Mouse (Mus musculus) kidney, postnatal 4 days (tissue): ENCODE results near the gene Hist1h2bj.
"Not testable (repeated sequence)": the region's sequence is repeated elsewhere in the genome, so short reads cannot be mapped to it uniquely, and the experiment has no call there.

Experiments
- DNase-seq, 2 experiments: peaks; one replicate each; pipeline ENCODE4 v3.0.0; 2021; ENCODE audit warnings: mixed read lengths in 2 of 2

Gene Hist1h2bj

DNA sequence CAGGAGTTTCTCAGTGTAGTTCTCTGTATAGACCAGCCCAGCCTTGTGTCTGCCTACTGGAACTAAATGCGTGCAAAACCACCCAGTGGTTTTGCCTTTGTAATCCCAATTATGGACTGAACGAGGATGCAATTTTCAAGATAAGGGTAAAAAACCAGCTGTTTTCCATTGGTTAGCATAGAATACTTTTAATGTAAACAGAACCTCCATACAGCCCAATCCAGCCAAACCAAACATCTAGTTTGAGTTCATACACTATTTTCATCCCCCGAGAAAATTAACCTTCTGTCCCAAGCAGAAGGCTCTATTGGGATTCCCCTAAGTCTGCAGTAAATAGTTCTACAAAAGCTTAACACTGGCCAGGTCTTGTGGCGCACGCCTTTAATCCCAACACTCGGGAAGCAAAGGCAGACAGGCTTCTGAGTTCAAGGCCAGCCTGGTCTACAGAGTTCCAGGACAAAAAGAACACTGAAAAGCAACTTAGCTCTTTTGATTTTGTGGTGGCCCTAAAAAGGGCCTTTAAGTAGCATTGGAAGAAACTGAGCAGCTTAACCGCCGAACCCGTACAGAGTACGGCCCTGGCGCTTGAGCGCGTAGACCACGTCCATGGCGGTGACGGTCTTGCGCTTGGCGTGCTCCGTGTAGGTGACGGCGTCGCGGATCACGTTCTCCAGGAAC lies 2.4 kb upstream of the Hist1h2bj start:
- DNase-seq: no peak

- peak; percentile 97 to 98 for DNase-seq
Measured at GRCm38 (mm10) chr13:22041142-22041536, 1.9 kb upstream of the Hist1h2bj start, which contains the start of gene Hist1h4i. Gene Hist1h4i (minus strand): TSS chr13:22041362.

GRCm38 (mm10) chr13:22041651-22042567 lies 1.1 kb upstream of the Hist1h2bj start:
- no peak for DNase-seq

- DNase-seq: peak in 1 of 2 experiments; percentile 36
Measured at GRCm38 (mm10) chr13:22043503-22044431, 753 bp downstream of the Hist1h2bj start.

DNA sequence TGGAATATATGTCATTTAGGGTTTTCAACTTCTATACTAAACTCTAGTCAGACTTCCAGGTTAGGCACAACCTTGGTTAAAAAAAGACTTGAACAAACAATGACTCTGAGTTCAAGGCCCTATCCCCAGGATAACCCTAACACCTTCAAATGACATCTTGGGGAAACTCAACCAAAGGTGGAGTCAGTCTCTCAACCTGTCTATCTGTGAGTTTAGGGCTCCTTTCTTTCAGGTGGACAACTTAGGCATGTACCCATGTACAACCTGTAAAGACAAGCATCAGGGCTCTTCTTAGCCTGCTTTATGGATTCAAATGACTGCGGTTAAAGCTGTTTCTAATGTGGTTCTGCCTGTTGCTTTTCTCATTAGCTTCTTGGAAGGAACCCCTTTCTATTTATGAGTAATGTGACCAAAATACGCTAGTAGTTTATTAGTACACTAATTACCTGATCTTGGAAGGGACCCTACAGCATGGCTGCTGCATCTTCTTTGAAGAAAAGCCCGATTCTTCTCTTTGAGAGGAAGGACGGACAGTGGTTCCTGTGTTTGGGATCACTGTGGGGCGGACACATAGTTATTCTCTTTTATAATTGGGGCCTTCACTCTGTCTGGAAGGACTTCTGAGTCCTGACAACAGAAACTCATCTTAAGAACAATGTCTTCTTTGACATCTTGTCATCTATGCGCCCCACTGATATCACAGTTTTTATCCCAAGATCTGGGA lies 1.6 kb downstream of the Hist1h2bj start:
- DNase-seq: no peak

- DNase-seq: no peak
Measured at GRCm38 (mm10) chr13:22045311-22045710, 2.3 kb downstream of the Hist1h2bj start.

GRCm38 (mm10) chr13:22049041-22049440 lies 6.0 kb downstream of the Hist1h2bj start:
- DNase-seq: no peak

DNA sequence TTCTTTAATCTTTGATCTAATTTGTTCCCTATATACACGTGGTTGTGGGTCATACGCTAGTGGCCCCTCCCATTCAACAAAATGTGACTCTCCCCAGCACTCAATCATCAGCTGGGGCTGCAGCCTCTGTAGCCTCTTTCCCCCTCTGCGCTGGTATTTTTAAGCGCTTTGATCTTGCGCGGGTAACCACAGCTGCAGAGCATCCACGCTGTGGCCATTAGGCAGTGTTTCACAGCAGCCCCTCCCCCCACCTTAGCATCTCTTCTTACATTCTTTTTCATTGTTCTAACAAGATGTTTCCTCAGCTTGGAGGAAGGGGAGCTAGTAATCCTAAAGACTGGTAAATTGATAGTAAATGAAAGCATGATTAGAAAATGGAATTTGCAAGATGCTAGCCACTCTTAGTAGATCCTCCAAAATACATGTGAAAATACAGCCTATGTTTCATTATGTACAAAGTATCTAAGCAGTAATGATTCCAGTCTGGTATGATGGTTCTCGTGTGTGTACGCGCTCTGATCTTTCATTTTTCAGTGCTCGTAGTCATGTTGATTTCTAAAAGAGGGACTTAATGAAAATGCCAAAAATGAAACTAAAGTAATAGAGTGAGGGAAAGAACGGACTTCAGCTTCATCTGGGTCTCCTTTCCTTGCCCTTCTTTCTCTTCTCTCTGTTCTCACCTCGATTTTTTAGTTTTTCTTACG lies 6.9 kb downstream of the Hist1h2bj start:
- DNase-seq: peak; percentile 64 to 78

- DNase-seq: peak; percentile 96 to 97
Measured at GRCm38 (mm10) chr13:22050591-22051522, 7.8 kb downstream of the Hist1h2bj start.

- DNase-seq: no peak
Measured at GRCm38 (mm10) chr13:22051523-22051859, 8.5 kb downstream of the Hist1h2bj start.

DNA sequence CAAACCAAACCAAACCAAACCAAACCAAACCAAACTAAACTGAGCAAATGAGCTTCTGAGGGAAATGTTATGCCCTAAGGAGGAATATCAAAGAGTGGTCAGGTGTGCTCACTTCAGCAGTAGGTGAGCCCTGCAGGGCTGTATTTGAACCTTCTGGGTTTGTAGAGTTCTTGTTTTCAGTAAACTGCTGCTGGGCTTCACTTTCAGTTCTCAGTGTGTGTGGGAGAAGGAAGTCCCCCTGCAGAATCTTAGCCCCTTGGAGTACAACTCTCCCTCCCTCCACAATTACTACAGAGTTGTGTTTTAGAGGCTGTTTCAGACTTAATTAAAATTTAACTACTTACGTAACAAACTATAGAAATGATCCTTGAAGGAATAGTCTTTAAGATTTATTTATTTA lies 10.7 kb downstream of the Hist1h2bj start:
- DNase-seq: no peak

DNA sequence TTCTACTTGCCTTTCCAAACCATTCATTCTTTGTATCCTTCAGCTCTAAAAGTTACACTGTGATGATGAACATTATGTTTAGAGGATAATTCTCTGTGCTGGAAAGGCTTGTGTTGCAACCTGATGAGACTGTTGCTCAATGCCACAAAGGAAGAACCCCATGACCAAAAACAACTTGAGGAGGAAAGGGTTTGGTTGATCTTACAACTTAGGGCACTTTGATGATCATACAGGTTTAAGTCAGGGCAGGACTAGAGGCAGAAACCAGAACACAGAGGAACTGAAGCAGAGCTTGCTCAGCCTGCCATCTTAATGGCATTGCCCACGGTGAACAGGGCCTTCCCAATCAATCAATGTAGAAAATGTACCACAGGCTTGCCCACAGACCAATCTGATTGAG lies 18.4 kb downstream of the Hist1h2bj start:
- no peak for DNase-seq

GRCm38 (mm10) chr13:22063468-22063867 lies 20.5 kb downstream of the Hist1h2bj start:
- DNase-seq: no peak

- not testable (repeated sequence) for DNase-seq
Measured at GRCm38 (mm10) chr13:22084140-22084539, 41.1 kb downstream of the Hist1h2bj start, which contains the start of gene Vmn1r188. Gene Vmn1r188 (plus strand): TSS chr13:22084440.
